Mouse (Mus musculus) heart, adult 2 months (tissue): Measurements from ENCODE around the gene Ifitm2. TPM values are rescaled to one million over a fixed set of nuclear protein-coding genes. Genes with fewer than 3 reads are reported as not detected.

Source experiments
- DNase-seq, 2 experiments: peaks; one replicate each; pipeline ENCODE4 v3.0.0; 2021
- H3K27ac ChIP-seq: fragments of 200-600 bp; 2 replicates; pipeline ENCODE4 v1.8.1; 2022
- H3K27me3 ChIP-seq: fragments of 200-500 bp; 2 replicates; pipeline ENCODE4 v1.6.1; 2012; ENCODE audit warnings: mild to moderate bottlenecking, low read length, inconsistent platforms, mixed read lengths; ENCODE audit not compliant: control insufficient read depth, insufficient read depth
- H3K36me3 ChIP-seq: fragments of 200-500 bp; 2 replicates; pipeline ENCODE4 v1.6.1; 2012; ENCODE audit warnings: low read length, inconsistent platforms; ENCODE audit not compliant: control insufficient read depth, insufficient read depth
- H3K4me1 ChIP-seq: fragments of 200-500 bp; 2 replicates; pipeline ENCODE4 v1.6.1; 2011; ENCODE audit warnings: low read length; ENCODE audit not compliant: control insufficient read depth, insufficient read depth
- H3K4me3 ChIP-seq: fragments of 200-600 bp; 2 replicates; pipeline ENCODE4 v1.8.1; 2022
- H3K79me2 ChIP-seq: fragments of 200-500 bp; replicated peaks from 2 replicates; pipeline ENCODE4 v1.6.1; 2012; ENCODE audit warnings: mild to moderate bottlenecking, inconsistent platforms, low read length, moderate library complexity, mixed read lengths; ENCODE audit not compliant: control insufficient read depth, insufficient read depth
- H3K9ac ChIP-seq: fragments of 200-500 bp; 2 replicates; pipeline ENCODE4 v1.6.1; 2012; ENCODE audit warnings: low read depth, mild to moderate bottlenecking, control low read depth, inconsistent platforms, low read length, mixed read lengths
- CTCF ChIP-seq: fragments of 200-600 bp; IDR thresholded peaks from 2 replicates; pipeline ENCODE4 v1.8.1; 2022; ENCODE audit warnings: antibody characterized with exemption, mild to moderate bottlenecking, moderate library complexity
- EP300 ChIP-seq: fragments of 200-500 bp; IDR thresholded peaks from 2 replicates; pipeline ENCODE4 v1.6.1; 2011; ENCODE audit warnings: low read depth, low read length, control low read depth; ENCODE audit not compliant: insufficient read depth
- POLR2A ChIP-seq: fragments of 200-500 bp; IDR thresholded peaks from 2 replicates; pipeline ENCODE4 v1.6.1; 2011; ENCODE audit warnings: mild to moderate bottlenecking, low read depth, low read length, control low read depth; ENCODE audit not compliant: insufficient read depth
- WGBS: fragments of 180-500 bp; shearing (Covaris S2); methylation state at CpG from one replicate; pipeline ENCODE4 v1.1.7; 2018; 5-methylcytosine and 5-hydroxymethylcytosine counted together
- intact Hi-C: fragments of 180-260 bp; cut with DNase I; formaldehyde crosslinking; loops from one replicate; pipeline ENCODE4 v1.15.1; 2025
- polyA plus RNA-seq: library from polyadenylated mRNA; depleted of rRNA; stranded (reverse); fragments of >200 nt; gene quantifications from 2 replicates; pipeline ENCODE4 v1.2.3, GENCODE M21; 2012
- total RNA-seq, 2 experiments: library from RNA; stranded (reverse); gene quantifications; 2 replicates each; pipeline ENCODE4 v1.2.3; 2021

Ifitm2 gene
- total and polyA plus RNA-seq, 3 experiments, result 107 to 368 (median 113) TPM

- peaks cover 18% of the 10 kb centered on the region for H3K27me3 ChIP-seq
- no peak for DNase-seq
- WGBS, result 30% methylated on average over 22 of the region's 22 CpGs
- TF ChIP-seq POLR2A (no peak), EP300 (no peak), CTCF (no peak)
- intact Hi-C loops, result no loop called here
- no peak overlapping the region for H3K9ac ChIP-seq
- no peak overlapping the region for H3K4me3 ChIP-seq
- H3K79me2 ChIP-seq, result no peaks in the 10 kb centered on the region
- H3K27ac ChIP-seq, result no peak overlapping the region
- peaks cover 4% of the 10 kb centered on the region for H3K4me1 ChIP-seq
- no peaks in the 10 kb centered on the region for H3K36me3 ChIP-seq
These were observed 34.4 kb downstream of the Ifitm2 start for GRCm38 (mm10) chr7:140921225-140921975.

DNA sequence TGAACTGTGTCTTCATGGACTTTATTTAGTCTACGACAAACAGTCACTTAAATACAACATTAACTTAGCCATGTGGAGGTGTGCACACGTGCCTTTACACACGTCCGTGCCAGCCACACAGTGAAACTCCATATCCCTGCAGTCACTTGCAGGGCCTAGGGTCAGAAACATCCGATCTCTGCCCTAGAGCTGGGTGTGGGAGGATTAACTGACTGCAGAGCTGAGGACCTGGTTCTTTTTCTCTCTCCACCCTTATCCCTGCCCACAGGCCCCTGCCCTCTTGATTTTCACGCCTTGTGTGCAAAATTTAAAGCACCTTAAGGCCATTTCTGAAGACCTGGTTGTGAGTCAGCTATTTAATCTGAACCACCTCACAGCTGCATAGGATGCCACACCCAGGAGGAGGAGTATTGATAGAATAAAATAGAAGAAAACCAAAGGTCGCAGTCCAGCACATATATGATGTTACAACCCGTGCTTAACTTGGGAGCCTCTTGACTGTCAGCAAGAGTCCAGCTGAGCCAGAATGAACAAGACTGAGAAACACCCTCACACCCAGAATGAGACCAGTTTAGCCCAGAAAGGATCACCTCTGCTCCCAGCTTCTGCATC lies 35.3 kb downstream of the Ifitm2 start, which contains the start of gene Nlrp6:
TSS of gene Nlrp6 (plus strand) at position 485 of the 612 bp plus-strand sequence.
- DNase-seq, result no peak
- intact Hi-C loops, result no loop called here
- Histone ChIP-seq H3K4me3 (no peak within 1 kb of the TSS), H3K27me3 (peaks cover 18% of the 10 kb centered on the region), H3K79me2 (no peaks in the 10 kb centered on the region), H3K9ac (no peak within 1 kb of the TSS), H3K4me1 (peaks cover 4% of the 10 kb centered on the region), H3K27ac (no peak within 1 kb of the TSS), H3K36me3 (no peaks in the 10 kb centered on the region)
- WGBS, result 74% methylated on average over 8 of the region's 8 CpGs
- no peak for TF ChIP-seq EP300
- no peak for TF ChIP-seq CTCF
- TF ChIP-seq POLR2A, result no peak

DNA sequence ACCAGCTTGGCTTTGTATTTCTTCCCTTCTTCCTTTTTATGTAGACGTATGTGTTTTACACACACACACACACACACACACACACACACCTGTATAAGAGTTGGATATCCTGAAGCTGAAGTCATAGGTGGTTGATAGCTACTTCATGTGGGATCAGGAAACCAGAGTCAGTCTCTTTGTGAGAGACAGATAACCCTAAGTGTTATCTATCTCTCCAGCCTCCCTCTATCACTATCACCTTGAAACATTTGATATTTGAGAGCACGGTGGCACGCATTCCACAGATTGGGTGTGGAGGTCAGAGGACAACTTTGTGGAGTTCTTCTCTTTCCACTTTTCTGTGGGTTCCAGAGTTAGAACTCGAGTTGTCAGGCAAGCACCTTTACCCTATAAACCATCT lies 35.9 kb downstream of the Ifitm2 start:
- no peaks in the 10 kb centered on the region for H3K36me3 ChIP-seq
- H3K4me3 ChIP-seq, result no peak overlapping the region
- TF ChIP-seq POLR2A (no peak), CTCF (no peak), EP300 (no peak)
- 39% methylated on average over 4 of the region's 4 CpGs for whole genome bisulfite sequencing
- H3K27ac ChIP-seq, result no peak overlapping the region
- DNase-seq, result no peak
- H3K79me2 ChIP-seq, result no peaks in the 10 kb centered on the region
- peaks cover 4% of the 10 kb centered on the region for H3K4me1 ChIP-seq
- peaks cover 18% of the 10 kb centered on the region for H3K27me3 ChIP-seq
- intact Hi-C loops, result no loop called here
- no peak overlapping the region for H3K9ac ChIP-seq

- no peaks in the 10 kb centered on the region for H3K27me3 ChIP-seq
- intact Hi-C loops, result no loop called here
- no peaks in the 10 kb centered on the region for H3K79me2 ChIP-seq
- no peak overlapping the region for H3K9ac ChIP-seq
- TF ChIP-seq CTCF (no peak), POLR2A (no peak), EP300 (no peak)
- H3K4me3 ChIP-seq, result no peak overlapping the region
- H3K36me3 ChIP-seq, result no peaks in the 10 kb centered on the region
- no peaks in the 10 kb centered on the region for H3K4me1 ChIP-seq
- no peak overlapping the region for H3K27ac ChIP-seq
- 85% methylated on average over 8 of the region's 8 CpGs for WGBS
- no peak for DNase-seq
These were observed 41.6 kb downstream of the Ifitm2 start for GRCm38 (mm10) chr7:140914031-140914690.

DNA sequence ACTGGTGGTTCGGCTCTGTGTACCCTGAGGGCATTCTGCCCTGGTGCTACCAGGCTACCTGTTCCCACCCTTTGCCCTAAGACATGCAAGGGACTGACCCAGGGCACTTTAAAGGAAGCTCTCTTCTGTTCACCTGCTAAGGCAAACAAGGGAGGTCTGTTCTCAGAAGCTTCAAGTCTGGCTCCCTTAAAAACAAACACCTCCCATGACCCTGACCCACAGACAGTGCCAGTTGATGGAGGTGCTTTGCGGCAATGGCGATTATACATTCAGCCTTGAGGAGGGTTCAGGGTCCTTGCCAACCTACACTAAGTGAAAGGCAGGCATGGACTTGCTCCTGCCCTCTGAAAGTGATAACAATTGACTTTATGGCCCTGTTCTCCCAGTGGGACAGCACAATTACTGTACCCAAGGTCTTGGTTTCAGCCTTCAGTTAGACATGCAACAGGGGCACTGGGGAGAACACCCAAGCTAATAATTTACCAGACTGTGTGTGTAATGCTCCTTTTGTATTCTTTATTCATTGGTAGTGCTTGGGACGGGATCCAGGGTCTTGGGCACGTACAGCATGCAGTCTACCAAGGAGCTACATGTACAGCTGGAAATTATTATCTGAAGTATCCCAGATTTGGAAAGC lies 42.8 kb downstream of the Ifitm2 start:
- H3K27ac ChIP-seq, result no peak overlapping the region
- 77% methylated on average over 5 of the region's 5 CpGs for WGBS
- no peaks in the 10 kb centered on the region for H3K27me3 ChIP-seq
- DNase-seq, result no peak
- H3K4me3 ChIP-seq, result no peak overlapping the region
- intact Hi-C loops, result no loop called here
- no peak overlapping the region for H3K9ac ChIP-seq
- H3K4me1 ChIP-seq, result no peaks in the 10 kb centered on the region
- no peaks in the 10 kb centered on the region for H3K79me2 ChIP-seq
- H3K36me3 ChIP-seq, result no peaks in the 10 kb centered on the region
- TF ChIP-seq POLR2A (no peak), CTCF (no peak), EP300 (no peak)
